Mouse (Mus musculus): ENCODE measurements around the gene Lancl3. TPM values are rescaled to one million over a fixed set of nuclear protein-coding genes. Genes with fewer than 3 reads are reported as not detected.
"Not testable (repeated sequence)": the region's sequence is repeated elsewhere in the genome, so short reads cannot be mapped to it uniquely, and the experiment has no call there.

Lancl3 gene
- polyA plus RNA-seq, 1 experiment from 2014 or later, result 0.12 TPM

DNA sequence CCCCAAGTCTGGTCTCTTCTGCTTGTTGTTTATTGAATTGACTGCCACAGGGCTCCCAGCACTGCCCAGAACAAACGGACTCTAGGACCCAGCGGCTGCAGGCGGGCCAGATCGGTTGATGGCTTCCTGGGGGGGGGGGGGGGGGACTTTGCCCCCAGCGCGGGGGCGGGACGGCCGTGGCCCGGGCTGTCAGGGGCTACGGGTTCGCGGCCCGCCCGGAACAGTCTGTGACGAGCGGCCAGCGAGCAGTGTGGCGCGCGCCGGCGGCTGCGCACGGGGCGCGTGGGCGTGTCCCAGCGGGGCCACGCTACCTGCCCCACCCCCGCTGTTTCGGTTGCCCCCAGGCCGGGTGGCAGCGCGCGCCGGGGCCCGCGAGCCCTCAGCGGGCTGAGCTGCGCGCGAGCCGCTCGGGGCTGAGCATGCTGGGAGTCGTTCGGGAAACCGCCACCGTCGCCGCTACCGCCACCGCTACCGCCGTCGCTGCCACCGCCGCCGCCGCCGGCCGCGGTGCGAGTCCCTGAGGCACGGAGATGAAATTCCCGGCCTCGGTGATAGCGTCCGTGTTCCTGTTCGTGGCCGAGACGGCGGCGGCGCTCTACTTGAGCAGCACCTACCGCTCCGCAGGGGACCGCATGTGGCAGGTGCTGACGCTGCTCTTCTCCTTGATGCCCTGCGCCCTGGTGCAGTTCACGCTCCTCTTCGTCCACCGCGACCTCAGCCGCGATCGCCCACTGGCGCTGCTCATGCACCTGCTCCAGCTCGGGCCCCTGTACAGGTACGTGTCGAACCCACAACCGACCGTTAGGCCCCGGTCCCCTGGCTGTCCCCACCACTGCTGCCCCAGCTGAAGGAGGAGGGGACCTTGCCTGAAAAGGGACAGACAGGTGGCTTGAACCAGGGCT is 73.0 kb downstream of the Lancl3 start, which contains the start of gene Xk:
TSS of gene Xk (plus strand) at position 297 of the 902 bp plus-strand sequence.
- peak; percentile 56 for DNase-seq (ENCODE audit: extremely low spot score, low spot score)
- Histone ChIP-seq H3K27ac (peak within 1 kb of the TSS; percentile 83), H3K27me3 (ENCODE audit: poor library complexity, severe bottlenecking) (peaks cover 5% of the 10 kb centered on the region; the same call in 1 of the 2 replicates), H3K4me1 (no peaks in the 10 kb centered on the region), H3K36me3 (replicated peaks) (no peaks in the 10 kb centered on the region), H3K9me3 (no peaks in the 10 kb centered on the region), H3K4me3 (peak within 1 kb of the TSS; percentile 63)
- WGBS, result 10% methylated on average over 47 of the region's 94 CpGs

DNA sequence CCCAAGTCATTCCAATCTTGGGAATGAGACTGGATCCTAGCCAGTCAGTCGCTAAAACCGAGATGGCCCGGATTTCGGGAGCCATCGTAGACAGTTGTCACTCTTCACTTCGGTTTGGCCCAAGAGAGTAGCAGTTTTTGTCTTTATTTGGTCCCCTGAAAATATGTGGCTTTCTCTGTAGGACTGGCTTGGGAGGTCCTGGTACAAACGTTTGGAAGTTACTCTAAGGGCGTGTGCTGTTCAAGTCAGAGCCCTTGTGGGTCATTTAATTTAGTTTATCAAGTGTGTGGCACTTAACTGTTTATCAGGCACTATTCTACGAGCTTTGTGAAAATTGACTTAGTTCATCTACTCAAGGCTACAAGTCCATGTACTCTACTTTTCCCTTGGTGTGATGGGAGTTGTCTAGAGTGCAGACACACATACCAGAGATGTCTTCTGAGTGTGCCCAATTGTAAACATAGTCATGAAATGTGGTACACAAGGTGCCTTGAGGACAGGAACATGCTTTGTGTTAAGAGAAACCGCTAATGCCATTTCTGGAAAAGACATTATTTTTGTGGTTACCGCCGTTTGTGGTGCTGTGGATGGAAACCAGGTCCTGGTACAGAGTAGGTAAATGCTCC is 73.8 kb downstream of the Lancl3 start:
- no peak for DNase-seq (ENCODE audit: extremely low spot score, low spot score)
- H3K36me3 ChIP-seq (replicated peaks), result no peaks in the 10 kb centered on the region

DNA sequence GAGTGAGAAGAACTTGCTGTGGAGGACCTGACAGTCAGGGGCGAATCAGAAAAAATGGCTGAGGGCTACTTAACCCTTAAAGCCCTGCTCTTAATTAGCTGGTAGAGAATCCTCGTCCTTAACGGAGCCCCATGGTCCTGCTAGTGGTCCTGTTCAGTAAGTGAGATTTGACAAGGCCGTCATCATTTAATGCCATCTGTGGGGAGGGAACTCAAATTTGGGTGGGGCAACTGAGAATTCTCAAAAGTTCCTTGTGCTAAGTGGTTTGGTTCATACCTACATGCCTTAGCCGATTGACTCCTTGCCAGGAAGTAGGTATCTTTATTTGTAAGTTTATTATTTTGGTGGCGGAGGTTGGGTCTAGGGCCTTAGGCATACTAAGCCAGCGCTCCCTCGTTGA is 74.6 kb downstream of the Lancl3 start:
- H3K36me3 ChIP-seq (replicated peaks), result no peaks in the 10 kb centered on the region
- no peaks in the 10 kb centered on the region for H3K9me3 ChIP-seq
- no peaks in the 10 kb centered on the region for H3K4me1 ChIP-seq
- H3K27me3 ChIP-seq (ENCODE audit: poor library complexity, severe bottlenecking), result peaks cover 5% of the 10 kb centered on the region; the same call in 1 of the 2 replicates
- H3K4me3 ChIP-seq, result no peak overlapping the region
- H3K27ac ChIP-seq, result no peak overlapping the region
- 83% methylated on average over 8 of the region's 8 CpGs for WGBS
- DNase-seq (ENCODE audit: extremely low spot score, low spot score), result no peak

More for the DNA sequence above, 73.8 kb downstream of the Lancl3 start:
- H3K27ac ChIP-seq, result peak overlapping the region; percentile 83
- H3K9me3 ChIP-seq, result no peaks in the 10 kb centered on the region
- H3K4me1 ChIP-seq, result no peaks in the 10 kb centered on the region
- 59% methylated on average over 12 of the region's 12 CpGs for WGBS
- peaks cover 5% of the 10 kb centered on the region; the same call in 1 of the 2 replicates for H3K27me3 ChIP-seq (ENCODE audit: poor library complexity, severe bottlenecking)
- H3K4me3 ChIP-seq, result peak overlapping the region; percentile 63

DNA sequence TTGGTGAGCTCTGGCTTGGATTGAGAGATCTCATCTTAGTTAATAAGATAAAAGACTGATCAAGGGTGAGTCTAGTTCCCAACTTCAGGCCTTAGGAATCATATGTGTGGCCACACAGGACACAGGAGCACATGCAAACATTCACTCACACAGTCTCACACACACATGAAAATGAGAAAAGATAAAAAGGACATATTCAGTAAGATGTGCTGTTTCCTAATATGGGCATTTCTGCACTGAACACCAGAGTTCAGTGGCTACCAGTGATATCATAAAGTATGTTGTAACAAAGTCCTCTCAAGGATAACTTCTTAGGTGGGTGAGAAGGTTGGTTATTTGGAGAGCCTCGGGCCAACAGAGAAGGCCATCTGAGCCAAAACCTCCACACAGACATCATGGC is 83.8 kb downstream of the Lancl3 start, which contains the start of gene H2al1m:
TSS of gene H2al1m (plus strand) at position 301 of the 400 bp plus-strand sequence.
- H3K4me3 ChIP-seq; H3K27me3 ChIP-seq (ENCODE audit: poor library complexity, severe bottlenecking); H3K27ac ChIP-seq; H3K4me1 ChIP-seq; H3K36me3 ChIP-seq (replicated peaks); DNase-seq (ENCODE audit: extremely low spot score, low spot score); H3K9me3 ChIP-seq: not testable (repeated sequence)
- no CpG with 5 or more reads among the region's 1 CpGs for WGBS

DNA sequence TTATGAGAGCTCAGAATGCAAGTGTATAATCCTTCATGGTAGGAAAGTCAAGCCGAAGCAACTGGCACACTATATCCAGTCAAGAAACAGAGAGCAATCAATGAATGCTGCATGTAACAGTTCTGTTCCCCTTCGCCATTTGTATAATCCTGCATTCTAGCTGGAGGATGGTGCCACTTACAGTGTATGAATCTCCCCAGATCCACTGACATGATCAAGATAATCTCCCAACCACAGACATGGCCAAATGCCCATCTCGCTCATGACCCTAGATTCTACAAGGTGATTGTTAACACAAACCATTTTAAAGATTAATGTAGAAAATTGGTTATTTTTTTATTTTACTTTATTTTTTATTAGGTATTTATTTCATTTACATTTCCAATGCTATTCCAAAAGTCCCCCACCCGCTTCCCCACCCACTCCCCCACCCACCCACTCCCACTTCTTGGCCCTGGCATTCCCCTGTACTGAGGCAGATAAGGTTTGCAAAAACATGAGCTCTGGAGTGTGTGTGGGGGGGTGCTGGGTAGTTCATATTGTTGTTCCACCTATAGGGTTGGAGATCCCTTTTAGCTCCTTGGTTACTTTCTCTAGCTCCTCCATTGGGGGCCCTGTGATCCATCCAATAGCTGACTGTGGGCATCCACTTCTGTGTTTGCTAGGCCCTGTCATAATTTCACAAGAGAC is 93.6 kb downstream of the Lancl3 start:
- WGBS, result 86% methylated on average over 4 of the region's 4 CpGs
- not testable (repeated sequence) for H3K27ac ChIP-seq; H3K27me3 ChIP-seq (ENCODE audit: poor library complexity, severe bottlenecking); H3K4me1 ChIP-seq; DNase-seq (ENCODE audit: extremely low spot score, low spot score); H3K9me3 ChIP-seq; H3K4me3 ChIP-seq; H3K36me3 ChIP-seq (replicated peaks)

DNA sequence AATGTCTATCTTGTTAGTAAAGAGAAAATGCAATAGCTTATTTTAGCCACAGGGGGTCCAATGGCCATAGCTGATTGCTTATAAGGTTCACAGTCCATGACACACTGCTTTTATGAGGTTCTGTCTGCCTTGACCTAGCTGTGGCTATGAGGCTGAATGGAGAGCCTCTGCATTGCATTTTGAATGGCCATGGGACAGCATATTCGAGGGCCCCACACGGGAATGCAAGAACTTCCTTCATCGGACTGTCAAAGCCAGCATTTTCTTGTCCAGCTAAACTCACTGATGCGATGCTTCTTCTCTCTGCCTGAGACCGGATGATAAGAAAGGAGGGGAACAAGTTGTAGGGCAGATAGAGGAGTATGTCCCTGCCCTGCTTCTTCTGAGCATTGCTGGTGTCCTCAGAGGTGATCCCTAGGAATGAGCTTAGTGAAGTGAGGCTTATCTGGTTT is 98.7 kb downstream of the Lancl3 start:
- Histone ChIP-seq H3K4me3 (no peak overlapping the region), H3K36me3 (replicated peaks) (no peaks in the 10 kb centered on the region), H3K9me3 (no peaks in the 10 kb centered on the region), H3K27me3 (ENCODE audit: poor library complexity, severe bottlenecking) (no peaks in the 10 kb centered on the region), H3K27ac (no peak overlapping the region), H3K4me1 (no peaks in the 10 kb centered on the region)
- DNase-seq (ENCODE audit: extremely low spot score, low spot score), result no peak
- 92% methylated on average over 5 of the region's 5 CpGs for WGBS

DNA sequence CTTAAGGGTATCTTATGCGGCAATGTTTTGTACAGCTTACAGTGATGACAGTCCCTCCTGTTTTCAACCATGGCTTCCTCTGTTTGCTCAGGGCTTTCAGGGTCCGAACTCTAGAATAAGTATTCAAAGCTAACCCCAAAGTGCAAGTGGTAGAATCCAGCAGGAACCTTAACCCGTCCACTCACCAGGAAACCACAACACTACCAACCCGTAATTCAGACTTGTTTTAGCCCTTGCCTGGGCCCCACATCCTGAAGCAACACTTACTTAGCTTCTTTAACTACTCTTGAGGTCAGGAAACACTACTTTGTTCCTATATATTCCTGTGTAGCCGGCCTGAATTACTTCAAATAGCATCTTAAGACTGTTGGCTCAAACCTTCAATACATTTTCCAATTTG is 103.1 kb downstream of the Lancl3 start:
- H3K27me3 ChIP-seq (ENCODE audit: poor library complexity, severe bottlenecking), result no peaks in the 10 kb centered on the region
- H3K4me1 ChIP-seq, result no peaks in the 10 kb centered on the region
- no peaks in the 10 kb centered on the region for H3K36me3 ChIP-seq (replicated peaks)
- H3K27ac ChIP-seq, result no peak overlapping the region
- DNase-seq (ENCODE audit: extremely low spot score, low spot score), result no peak
- WGBS, result 88% methylated on average over 5 of the region's 5 CpGs
- H3K4me3 ChIP-seq, result no peak overlapping the region
- no peaks in the 10 kb centered on the region for H3K9me3 ChIP-seq

DNA sequence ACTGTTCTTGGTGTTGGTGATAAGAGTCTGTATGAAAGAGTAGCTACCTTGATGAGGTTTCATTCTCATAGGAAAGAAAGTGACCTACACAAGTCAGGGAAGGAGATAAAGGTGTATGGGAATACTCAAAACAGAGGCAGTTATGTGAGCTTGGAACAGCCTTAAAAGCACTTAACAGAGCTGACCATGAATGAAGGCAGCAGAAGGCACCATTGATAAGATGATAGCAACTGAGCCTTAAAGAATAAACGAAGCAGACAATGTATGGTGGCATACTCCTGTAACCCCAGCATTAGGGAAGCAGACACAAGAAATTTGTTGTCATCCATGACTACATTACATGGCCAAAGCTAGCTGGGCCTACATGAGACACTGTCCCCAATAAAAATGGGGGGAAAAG is 103.8 kb downstream of the Lancl3 start:
- H3K4me3 ChIP-seq, result no peak overlapping the region
- H3K27ac ChIP-seq, result no peak overlapping the region
- H3K9me3 ChIP-seq, result no peaks in the 10 kb centered on the region
- H3K27me3 ChIP-seq (ENCODE audit: poor library complexity, severe bottlenecking), result no peaks in the 10 kb centered on the region
- no peaks in the 10 kb centered on the region for H3K36me3 ChIP-seq (replicated peaks)
- 81% methylated on average over 1 of the region's 1 CpGs for WGBS
- no peak for DNase-seq (ENCODE audit: extremely low spot score, low spot score)
- H3K4me1 ChIP-seq, result no peaks in the 10 kb centered on the region

DNA sequence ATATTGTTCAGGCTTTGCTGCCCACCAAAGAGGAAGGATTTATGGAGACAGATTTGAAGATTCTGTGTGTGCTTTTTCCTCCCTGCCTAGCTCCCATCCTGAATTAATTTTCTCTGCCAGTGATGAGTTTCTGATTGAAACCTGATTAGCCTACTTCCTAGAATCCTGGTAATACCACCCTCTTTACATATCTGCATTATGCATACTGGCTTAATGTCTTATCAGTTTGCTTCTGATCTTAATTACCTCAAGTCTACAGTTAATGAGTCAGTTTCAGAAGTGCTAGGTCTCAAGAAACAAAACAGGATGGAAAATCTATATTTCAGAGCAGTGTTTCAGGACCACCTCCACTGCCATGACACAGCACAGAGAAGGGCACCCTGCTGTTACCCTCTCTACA is 116.8 kb downstream of the Lancl3 start:
- not testable (repeated sequence) for H3K27me3 ChIP-seq (ENCODE audit: poor library complexity, severe bottlenecking); H3K4me1 ChIP-seq; H3K9me3 ChIP-seq; DNase-seq (ENCODE audit: extremely low spot score, low spot score); H3K4me3 ChIP-seq; H3K27ac ChIP-seq; H3K36me3 ChIP-seq (replicated peaks)

Other genes starting within 250 kb of the Lancl3 start
- gene Fthl17b, start 236.9 kb upstream of the Lancl3 start, polyA plus RNA-seq (2016; fragmentation: Nextera tagmentation; extraction: Ambion mirVana), result not detected in 2 replicates
- gene Fthl17c, start 223.3 kb upstream of the Lancl3 start, polyA plus RNA-seq (2016; fragmentation: Nextera tagmentation; extraction: Ambion mirVana), result not detected in 2 replicates
- not detected in 2 replicates for gene Fthl17d, start 213.1 kb upstream of the Lancl3 start, polyA plus RNA-seq (2016; fragmentation: Nextera tagmentation; extraction: Ambion mirVana)
- gene Fthl17e, start 166.4 kb upstream of the Lancl3 start, polyA plus RNA-seq (2016; fragmentation: Nextera tagmentation; extraction: Ambion mirVana), result not detected in 2 replicates
- gene Fthl17f, start 136.9 kb upstream of the Lancl3 start, polyA plus RNA-seq (2016; fragmentation: Nextera tagmentation; extraction: Ambion mirVana), result not detected in 2 replicates
- not detected in 2 replicates for gene 4930402K13Rik, start 95.3 kb upstream of the Lancl3 start, polyA plus RNA-seq (2016; fragmentation: Nextera tagmentation; extraction: Ambion mirVana)
- not detected in 2 replicates for gene Gm14862, start 57.0 kb downstream of the Lancl3 start, polyA plus RNA-seq (2016; fragmentation: Nextera tagmentation; extraction: Ambion mirVana)
- 2.9 and 3.3 TPM in 2 replicates for gene Xk, start 72.9 kb downstream of the Lancl3 start, polyA plus RNA-seq (2016; fragmentation: Nextera tagmentation; extraction: Ambion mirVana)
- gene H2al1m, start 83.9 kb downstream of the Lancl3 start, polyA plus RNA-seq (2016; fragmentation: Nextera tagmentation; extraction: Ambion mirVana), result not detected in 2 replicates
- gene H2al1k, start 150.7 kb downstream of the Lancl3 start, polyA plus RNA-seq (2016; fragmentation: Nextera tagmentation; extraction: Ambion mirVana), result 0.34 TPM in 1 of 2 replicates, not detected in the other

Measured in forebrain, embryonic 10.5 days (tissue).